Mouse (Mus musculus): Measurements from ENCODE around the gene H2-Ob.

Gene H2-Ob

DNA sequence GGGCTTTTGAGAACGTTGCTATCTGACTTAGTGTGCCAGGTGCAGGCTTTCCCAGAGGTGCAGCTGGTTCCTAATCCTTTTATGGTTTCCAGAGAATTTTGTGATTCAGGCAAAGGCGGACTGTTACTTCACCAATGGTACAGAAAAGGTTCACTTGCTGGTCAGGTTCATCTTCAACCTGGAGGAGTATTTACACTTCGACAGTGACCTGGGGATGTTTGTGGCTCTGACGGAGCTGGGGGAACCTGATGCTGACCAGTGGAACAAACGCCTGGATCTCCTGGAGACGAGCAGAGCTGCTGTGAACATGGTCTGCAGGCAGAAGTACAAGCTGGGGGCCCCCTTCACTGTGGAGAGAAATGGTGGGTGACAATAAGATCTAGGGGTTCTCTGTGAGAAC lies 2.2 kb downstream of the H2-Ob start:
- no peak for DNase-seq (ENCODE audit: low read depth, low spot score)

DNA sequence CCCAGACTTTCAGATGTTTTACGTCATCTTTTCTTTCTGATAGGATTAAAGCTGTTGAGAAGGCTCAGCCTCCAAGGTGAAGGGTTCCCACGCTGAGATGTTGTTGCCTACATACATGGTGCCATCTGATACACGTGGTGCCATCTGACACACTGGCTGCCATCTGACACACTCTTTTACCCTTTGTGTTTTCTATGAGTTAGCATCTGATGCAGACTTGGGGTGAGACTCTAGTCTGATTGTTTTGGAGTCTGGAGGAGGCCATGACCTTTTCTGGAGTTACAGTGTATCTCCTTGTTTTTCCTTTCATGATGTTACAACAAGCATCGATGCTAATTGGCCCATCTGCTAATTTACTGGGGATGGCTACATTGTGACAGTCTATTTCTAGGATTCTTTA lies 6.0 kb downstream of the H2-Ob start:
- no peak for DNase-seq (ENCODE audit: low read depth, low spot score)

DNA sequence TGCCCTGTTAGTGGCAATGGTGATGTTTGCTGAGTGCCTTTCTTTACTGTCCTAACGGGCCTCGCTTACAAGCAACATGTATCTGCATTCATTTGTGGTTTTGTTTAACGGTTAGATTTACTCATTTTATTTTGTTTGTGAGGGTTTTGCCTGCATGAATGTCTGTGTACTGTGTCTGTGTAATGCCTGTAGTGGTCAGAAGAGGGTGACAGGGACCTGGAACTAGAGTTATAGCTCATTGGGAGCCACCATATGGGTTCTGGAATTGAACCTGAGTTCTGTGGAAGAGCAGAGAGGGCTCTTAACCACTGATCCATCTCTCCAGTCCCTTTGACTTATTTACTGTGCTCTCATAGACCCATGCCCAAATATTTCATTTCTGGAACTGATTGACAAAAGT lies 8.3 kb downstream of the H2-Ob start:
- no peak for DNase-seq (ENCODE audit: low read depth, low spot score)

DNA sequence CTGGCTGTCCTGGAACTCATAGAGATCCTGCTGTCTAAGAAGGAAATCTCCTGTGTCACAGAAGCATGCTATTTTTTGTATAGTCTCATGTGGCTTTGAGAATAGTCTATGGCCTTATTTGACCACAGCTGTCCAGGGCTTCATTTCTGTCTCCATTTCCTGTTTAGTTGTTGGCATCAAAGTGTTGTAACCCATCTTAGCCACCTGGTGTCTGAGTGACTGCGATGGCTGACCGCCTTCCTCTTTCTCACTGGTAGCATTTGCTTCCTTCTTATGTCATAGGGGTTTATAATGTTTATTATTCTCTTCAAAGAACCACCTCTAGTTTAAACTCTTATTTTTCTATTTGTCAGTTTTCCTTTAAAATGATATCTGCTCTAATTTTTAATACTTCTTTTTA lies 10.1 kb downstream of the H2-Ob start:
- DNase-seq (ENCODE audit: low read depth, low spot score): no peak

DNA sequence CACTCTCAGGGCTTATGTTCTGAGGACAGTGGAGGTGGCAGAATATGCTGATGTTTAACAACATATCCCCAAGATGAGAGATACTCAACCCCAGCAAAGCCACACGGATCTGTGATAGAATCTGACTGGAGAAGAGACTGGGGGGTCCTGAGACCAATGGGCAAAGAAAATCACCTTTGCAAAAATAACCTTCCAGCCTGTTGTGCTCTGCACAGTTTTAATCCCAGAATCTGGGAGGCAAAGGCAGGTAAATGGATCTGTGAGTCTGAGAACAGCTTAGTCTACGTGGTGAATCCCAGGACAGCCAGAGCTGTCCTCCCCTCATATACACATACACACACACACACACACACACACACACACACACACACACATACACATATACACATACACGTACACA lies 10.7 kb downstream of the H2-Ob start:
- DNase-seq (ENCODE audit: low read depth, low spot score): no peak

DNA sequence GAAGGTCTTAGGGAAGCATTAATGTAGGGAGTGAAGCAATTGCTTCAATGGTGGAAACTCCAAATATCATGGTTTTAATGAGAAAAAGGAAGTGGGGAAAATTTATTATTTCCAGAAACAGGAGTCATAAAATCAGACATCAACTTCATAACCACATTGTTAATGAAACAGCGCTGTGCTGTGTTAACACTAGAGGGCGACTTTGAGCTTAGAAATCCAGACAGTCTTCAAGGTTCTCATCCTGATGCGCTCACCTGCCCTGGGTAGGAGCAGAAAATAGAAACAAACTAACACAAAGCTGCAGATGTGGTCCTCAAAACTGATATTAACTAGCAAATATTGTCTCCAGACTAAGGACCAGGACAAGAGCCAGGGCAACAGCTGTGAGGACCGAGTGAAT lies 11.2 kb downstream of the H2-Ob start:
- no peak for DNase-seq (ENCODE audit: low read depth, low spot score)

DNA sequence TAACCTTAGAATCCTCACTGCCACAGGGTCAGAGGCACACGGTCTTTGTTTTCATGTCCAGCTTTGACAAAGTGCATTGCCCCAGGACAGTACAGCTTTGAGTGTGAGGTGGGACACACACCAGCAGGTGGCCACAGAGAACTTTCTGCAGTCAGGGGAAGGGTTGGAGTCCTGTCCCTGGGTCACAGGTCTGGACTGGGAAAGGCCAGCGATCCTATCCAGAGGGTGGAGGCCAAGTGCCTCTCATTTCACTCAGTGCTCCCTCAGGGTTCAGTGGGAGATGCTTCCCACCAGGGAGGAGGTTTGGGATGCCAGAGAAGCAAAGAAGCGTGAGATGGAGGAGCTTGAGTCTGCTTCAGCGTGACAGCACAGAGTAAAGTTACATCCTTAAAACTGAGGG lies 13.0 kb downstream of the H2-Ob start:
- no peak for DNase-seq (ENCODE audit: low read depth, low spot score)

DNA sequence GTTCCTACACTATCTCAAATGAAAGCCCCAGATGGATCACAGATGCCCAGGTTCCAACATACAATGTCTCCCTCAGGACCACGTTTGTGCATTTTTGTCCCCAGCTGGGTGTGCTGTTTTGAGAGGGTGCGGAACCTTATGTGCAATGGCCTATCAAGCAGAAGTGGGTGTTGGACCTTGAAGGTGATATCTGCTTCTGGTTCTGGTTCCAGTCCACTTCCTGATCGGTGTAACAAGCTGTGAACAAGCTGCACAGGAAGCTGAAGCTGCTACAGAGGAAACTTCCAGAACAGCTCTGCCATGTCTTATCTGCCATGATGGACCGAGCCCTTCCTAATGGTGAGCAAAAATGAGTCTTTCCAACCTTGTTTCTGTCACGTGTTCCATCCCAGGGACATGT lies 17.8 kb downstream of the H2-Ob start:
- no peak for DNase-seq (ENCODE audit: low read depth, low spot score)

DNA sequence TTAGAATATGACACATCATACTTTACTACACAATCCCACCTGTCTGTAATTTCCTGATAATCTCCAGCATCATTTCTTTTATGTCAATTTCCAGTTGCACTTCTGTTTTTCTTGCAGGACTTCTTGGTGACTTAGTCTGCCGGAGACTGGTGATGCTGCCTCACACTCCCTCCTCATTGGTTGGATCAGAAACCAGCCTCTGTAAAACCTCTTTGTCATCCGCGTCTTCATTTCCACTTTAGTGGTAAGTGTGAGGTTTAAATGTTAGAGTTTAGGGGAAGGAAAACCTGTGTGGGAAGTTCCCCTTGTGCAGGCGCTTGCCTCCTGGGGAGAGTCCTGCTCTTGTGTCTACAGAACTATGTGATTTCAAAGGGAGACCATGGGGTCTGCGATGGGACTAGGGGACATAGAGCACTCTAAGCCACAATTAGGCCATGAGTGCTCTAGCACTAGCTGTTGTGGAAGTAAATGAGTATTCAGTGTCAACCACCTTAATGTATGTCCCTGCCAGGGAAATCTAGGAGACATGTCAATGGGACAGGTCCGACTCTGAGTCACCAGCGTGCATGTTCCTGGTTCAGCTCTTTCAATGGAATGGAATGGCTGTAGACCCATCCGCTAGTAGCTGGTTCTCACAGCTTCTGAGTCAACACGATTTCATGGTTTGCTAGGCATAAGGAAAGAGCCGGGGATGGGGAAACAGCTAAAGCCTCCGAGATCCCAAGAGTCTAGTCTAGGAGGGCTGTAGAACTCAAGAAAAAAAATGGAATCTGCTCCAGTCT lies 19.1 kb downstream of the H2-Ob start, which contains the start of gene H2-Ab1:
Gene H2-Ab1, plus strand, starts transcription at position 96 of the 782 bp plus-strand sequence.
- DNase-seq (ENCODE audit: low read depth, low spot score): no peak

DNA sequence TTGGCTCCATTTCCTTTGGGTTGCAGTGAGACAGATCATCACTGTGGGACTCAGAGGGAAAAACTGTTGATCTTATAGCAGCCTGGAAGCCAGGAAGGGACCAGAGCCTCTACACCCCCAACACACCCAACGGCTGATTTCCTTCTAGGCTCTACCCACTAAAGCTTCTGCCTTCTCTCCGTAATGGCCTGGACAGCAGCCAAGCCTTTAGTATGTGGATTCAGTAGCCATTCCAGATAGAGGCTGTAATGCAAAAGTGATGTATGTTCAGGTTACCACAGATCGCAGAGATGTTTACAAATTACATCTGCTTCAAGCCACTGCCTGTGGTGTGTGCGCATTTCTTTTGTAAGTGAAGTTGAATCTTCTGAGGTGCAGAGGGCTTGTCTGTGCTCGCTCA lies 21.8 kb downstream of the H2-Ob start:
- no peak for DNase-seq (ENCODE audit: low read depth, low spot score)

DNA sequence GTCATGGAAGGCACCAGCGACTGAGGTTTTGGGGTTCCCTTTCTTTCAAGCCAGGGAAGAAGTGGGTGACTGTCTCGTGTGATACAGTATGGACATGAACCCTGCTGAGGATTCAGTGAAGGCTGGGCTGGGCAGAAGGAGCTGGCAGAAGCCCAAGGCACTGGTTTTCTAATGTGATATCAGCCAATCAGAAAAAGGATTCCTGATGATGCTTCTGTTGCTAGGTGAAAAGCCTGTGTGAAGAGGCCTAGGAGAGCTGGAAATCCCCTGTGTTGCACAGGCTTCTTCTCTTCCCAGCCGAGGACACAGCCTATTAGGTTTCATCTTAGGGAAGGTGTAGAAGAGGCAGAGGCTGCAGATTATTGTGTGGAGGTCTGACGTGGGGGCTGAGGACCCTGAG lies 22.8 kb downstream of the H2-Ob start:
- no peak for DNase-seq (ENCODE audit: low read depth, low spot score)

DNA sequence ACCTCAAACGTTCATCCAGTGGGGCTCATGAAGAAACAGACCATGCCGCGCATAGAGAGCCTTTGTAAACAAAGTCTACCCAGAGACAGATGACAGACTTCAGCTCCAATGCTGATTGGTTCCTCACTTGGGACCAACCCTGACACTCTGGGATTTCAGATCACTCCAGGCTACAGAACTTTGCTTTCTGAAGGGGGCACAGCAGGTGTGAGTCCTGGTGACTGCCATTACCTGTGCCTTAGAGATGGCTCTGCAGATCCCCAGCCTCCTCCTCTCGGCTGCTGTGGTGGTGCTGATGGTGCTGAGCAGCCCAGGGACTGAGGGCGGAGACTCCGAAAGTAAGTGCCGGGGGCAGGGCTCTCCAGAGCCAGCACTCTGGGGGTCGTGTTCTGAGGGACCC lies 24.4 kb downstream of the H2-Ob start:
- peak; percentile 60 for DNase-seq (ENCODE audit: low read depth, low spot score)

DNA sequence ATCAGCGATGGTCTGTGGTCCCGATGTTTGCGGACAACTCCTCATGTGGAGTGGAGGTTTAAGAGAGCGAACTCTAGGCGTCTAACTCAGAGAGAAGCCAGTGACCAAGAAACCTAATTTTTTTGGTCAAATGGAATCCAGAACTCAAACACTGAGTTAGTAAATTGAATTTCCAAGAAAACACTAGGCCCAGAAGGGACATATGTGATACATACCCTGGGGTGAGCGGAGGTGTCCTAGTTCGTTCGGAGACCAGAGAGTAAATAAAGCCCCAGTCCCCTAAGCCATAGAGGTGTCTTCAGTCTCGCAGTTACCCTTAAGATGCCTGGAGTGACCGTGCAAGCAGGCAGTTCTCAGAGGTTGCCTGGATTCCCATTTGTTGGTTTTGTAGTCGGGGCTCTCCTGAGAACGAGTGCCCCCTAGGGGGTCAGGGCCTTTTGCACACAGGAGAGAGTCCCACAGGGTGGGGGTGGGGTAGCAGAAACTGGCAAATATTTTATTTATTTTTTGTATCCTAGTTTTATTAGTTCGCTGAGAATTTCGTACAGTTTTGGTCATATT lies 25.2 kb downstream of the H2-Ob start:
- DNase-seq (ENCODE audit: low read depth, low spot score): no peak

DNA sequence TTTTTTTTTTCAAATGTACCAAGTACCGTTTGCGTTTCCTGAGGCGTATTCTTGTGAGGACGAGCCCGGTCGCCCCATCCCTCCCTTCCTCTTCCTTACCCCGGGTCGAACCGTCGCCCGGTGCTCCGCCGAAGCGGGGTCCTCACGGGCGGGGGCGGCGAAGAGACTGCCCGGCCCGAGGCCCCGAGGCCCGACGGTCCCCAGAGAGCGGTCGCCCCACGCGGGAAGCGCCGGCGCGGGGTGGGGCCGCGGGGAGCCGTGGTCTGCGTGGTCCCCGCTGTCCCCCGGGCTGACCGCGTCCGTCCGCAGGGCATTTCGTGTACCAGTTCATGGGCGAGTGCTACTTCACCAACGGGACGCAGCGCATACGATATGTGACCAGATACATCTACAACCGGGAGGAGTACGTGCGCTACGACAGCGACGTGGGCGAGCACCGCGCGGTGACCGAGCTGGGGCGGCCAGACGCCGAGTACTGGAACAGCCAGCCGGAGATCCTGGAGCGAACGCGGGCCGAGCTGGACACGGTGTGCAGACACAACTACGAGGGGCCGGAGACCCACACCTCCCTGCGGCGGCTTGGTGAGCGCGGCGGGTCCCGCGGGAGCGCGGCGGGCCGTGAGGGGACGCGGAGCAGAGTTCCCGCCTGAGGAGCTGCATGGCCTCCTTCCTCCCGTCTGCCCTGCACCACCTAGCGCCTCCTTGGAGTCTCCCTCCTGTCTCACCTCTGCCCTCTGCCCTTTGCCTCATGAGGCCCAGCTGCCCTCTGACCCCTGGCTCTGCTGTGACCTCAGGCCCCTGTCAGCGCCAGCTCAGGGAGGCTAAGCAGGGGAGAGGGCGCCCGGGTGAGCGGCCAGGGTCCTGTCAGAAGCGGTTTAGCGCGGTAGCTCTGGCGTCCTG lies 26.0 kb downstream of the H2-Ob start:
- DNase-seq (ENCODE audit: low read depth, low spot score): no peak

DNA sequence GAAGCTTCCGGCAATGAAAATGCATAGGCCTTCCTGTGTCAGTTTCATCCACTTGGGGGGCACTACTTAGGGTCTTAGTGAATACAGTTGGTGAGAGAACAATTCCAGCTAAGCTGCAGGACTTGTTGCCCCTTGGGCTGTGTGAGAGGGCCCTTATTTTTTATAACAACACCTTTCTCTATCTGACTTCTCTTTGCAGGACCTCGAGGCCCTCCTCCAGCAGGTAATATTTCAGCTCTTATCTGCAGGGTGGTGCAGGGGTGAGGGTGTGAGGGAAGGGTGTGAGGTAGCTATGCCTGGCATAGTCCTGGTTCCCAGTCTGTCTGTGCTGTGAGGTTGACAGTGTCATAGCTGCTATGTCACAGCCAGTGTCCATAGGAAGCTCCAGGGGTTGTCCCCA lies 29.6 kb downstream of the H2-Ob start:
- no peak for DNase-seq (ENCODE audit: low read depth, low spot score)

DNA sequence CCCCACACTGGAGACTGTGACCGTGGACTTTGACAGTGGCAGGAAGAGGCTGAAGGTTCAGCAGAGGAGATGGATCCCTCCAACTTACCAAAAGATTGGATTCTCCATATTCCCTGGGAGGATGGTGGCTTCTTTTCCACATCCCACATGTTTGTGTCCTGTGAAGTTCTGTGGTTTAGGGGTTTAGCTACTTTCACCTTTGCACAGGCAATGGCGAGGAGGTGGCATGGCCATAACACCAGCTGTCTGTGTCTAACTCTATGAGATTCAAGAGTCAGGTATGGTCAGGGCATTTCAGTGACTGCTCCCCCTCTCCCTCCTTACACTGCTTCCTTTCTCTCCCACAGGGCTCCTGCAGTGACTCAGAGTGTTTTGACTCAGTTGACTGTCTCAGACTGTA lies 30.0 kb downstream of the H2-Ob start:
- DNase-seq (ENCODE audit: low read depth, low spot score): no peak

DNA sequence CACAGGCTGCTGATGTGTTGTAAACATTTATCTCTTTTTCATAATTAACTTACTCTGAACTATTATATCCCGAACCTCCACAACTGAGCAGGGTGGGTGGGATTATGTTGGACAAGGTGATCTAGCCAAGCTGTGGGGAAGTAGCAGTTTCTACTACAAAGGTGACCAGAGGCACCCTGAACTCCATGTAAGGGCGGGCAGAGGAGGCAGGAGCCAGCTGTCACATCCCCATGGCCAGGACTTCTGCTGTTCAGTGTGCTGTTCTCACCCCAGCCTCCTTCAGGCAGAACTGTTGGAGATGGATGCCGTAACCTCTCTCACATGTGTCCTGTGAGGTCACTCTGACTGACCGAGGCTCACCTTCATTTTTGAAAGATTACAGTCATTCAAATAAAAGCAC lies 31.1 kb downstream of the H2-Ob start:
- no peak for DNase-seq (ENCODE audit: low read depth, low spot score)

DNA sequence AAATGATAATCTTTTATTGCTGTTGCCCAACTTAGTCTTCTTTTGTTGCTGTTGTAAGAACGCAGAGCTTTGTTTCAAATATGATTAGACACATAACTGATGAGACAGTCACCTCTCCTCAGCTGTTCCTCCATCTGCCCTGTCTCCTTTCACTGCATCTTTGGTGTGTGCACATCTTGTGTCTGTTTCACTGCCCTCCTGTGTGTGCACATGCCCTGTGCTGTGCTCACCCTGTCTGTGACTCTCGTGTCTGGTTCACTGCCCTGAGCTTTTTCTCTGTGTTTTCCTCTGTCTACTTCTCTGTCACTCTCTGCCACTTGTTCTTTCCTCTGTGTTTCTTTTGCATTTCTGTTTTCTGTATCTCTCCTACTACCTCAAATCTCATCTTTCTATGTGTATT lies 31.5 kb downstream of the H2-Ob start:
- DNase-seq (ENCODE audit: low read depth, low spot score): no peak

DNA sequence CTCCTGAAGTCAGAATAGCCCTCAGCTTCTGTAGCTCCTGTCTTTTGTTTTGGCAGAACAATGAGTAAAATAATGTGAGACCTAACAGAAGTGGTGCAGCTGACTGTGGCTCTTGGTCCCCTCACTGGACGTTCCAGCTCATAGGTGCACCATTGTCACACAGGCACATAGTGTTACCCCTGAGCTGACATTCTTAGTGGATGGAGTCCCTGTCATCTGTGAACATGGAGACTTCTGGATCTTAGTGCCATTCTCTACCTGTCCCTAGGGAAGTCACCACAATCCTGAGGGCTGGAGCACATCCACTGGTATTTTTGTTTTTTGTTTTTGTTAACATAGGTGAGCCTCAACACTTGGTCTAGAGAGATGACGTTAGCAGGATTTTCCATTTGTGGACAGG lies 32.2 kb downstream of the H2-Ob start:
- DNase-seq (ENCODE audit: low read depth, low spot score): no peak

DNA sequence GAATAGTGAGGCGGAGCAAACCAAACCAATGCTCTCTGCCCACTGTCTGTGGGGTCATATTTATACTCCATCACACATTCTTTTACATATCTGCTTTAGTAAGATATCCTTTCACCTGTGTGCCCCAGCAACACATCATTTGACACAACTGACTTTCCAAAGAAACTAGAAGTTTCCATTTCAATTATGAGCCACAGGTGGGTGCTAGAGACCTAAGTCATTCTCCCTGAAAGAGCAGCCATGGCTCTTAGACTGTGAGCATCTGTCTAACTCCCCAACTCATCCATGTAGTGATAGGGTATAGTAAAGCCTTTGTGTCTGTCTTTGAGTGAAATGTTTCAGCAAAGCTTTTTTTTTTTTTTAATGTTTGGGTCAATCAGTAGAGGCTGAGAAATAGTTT lies 33.4 kb downstream of the H2-Ob start:
- no peak for DNase-seq (ENCODE audit: low read depth, low spot score)

DNA sequence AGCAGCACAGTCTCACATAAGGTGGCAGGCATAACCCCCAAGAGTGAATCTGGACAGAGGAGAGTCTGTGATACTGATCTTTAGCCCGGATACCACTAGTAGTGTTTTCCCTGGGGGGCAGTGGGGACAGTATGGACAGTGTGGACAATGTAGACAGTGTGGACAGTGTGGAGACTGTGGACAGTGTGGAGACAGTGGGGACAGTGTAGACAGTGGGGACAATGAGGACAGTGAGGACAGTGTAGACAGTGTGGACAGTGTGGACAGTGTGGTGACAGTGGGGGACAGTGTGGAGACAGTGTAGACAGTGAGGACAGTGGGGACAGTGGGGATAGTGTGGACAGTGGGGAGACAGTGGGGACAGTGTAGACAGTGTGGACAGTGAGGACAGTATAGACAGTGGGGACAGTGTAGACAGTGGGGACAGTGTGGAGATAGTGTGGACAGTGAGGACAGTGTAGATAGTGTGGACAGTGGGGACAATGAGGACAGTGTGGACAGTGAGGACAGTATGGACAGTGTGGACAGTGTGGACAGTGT lies 41.9 kb downstream of the H2-Ob start:
- no peak for DNase-seq (ENCODE audit: low read depth, low spot score)

DNA sequence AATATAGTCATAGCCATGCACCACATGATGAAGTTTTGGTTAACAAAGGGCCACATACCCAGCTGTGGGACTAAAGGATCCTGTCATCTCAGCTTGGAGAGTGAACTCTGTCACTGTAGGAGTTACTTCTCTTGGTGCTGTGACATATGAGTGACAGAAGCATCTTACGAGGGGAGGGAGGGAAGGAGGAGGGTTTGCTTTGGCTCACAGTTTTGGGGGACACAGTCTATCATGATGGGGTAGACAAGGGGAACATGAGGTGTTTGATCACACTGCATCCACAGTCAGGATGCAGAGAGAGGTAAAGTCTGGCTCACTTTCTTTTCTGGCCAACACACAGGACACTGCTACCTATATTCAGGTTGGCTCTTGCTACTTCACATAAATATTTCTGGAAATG lies 43.1 kb downstream of the H2-Ob start:
- no peak for DNase-seq (ENCODE audit: low read depth, low spot score)
